Mouse (Mus musculus): Measurements from ENCODE around the gene Arpp21. TPM values are rescaled to one million over a fixed set of nuclear protein-coding genes. Genes with fewer than 3 reads are reported as not detected.

Arpp21 gene
- total and polyA plus RNA-seq, 3 experiments = 0.71 TPM; not detected in 2

GRCm38 (mm10) chr9:112215030-112215806 is 20.5 kb downstream of the Arpp21 start:
- Histone ChIP-seq H3K4me3 (ENCODE audit: low read depth, low read length) (no peak overlapping the region), H3K27me3 (ENCODE audit: insufficient read depth, low read length) (no peaks in the 10 kb centered on the region), H3K36me3 (replicated peaks) (no peaks in the 10 kb centered on the region), H3K9me3 (replicated peaks) (peaks cover 34% of the 10 kb centered on the region), H3K4me1 (ENCODE audit: insufficient read depth, low read depth, low read length) (no peaks in the 10 kb centered on the region)
- TF ChIP-seq CTCF (IDR thresholded peaks at IDR 0.05; ENCODE audit: low read depth, low read length) = no peak
- TF ChIP-seq TAL1 (conservative IDR thresholded peaks at IDR 0.05; ENCODE audit: low read depth, low read length) = no peak
- no peak for TF ChIP-seq POLR2AphosphoS5 (IDR thresholded peaks at IDR 0.05; ENCODE audit: insufficient replicate concordance, low read depth, low read length)
- no peak for TF ChIP-seq GATA2 (IDR thresholded peaks at IDR 0.05; ENCODE audit: borderline replicate concordance, low read depth, low read length)
- TF ChIP-seq GATA1 (IDR thresholded peaks at IDR 0.05; ENCODE audit: borderline replicate concordance, low read length) = no peak
- DNase-seq (ENCODE audit: low spot score) = no peak
- ATAC-seq (ENCODE audit: extremely low read depth, insufficient number of reproducible peaks, low FRiP score, poor library complexity, severe bottlenecking) = no peak

GRCm38 (mm10) chr9:112213411-112214255 is 22.1 kb downstream of the Arpp21 start:
- no peak overlapping the region for H3K4me3 ChIP-seq (ENCODE audit: low read depth, low read length)
- ATAC-seq (ENCODE audit: extremely low read depth, insufficient number of reproducible peaks, low FRiP score, poor library complexity, severe bottlenecking) (no peak), DNase-seq (ENCODE audit: low spot score) (no peak)
- no peaks in the 10 kb centered on the region for H3K4me1 ChIP-seq (ENCODE audit: insufficient read depth, low read depth, low read length)
- no peaks in the 10 kb centered on the region for H3K27me3 ChIP-seq (ENCODE audit: insufficient read depth, low read length)
- H3K36me3 ChIP-seq (replicated peaks) = no peaks in the 10 kb centered on the region
- TF ChIP-seq TAL1 (conservative IDR thresholded peaks at IDR 0.05; ENCODE audit: low read depth, low read length) (no peak), GATA1 (IDR thresholded peaks at IDR 0.05; ENCODE audit: borderline replicate concordance, low read length) (no peak), GATA2 (IDR thresholded peaks at IDR 0.05; ENCODE audit: borderline replicate concordance, low read depth, low read length) (no peak), CTCF (IDR thresholded peaks at IDR 0.05; ENCODE audit: low read depth, low read length) (no peak), POLR2AphosphoS5 (IDR thresholded peaks at IDR 0.05; ENCODE audit: insufficient replicate concordance, low read depth, low read length) (no peak)
- peaks cover 44% of the 10 kb centered on the region for H3K9me3 ChIP-seq (replicated peaks)

- Histone ChIP-seq H3K4me1 (ENCODE audit: insufficient read depth, low read depth, low read length) (no peaks in the 10 kb centered on the region), H3K4me3 (ENCODE audit: low read depth, low read length) (no peak overlapping the region), H3K36me3 (replicated peaks) (no peaks in the 10 kb centered on the region), H3K27me3 (ENCODE audit: insufficient read depth, low read length) (no peaks in the 10 kb centered on the region), H3K9me3 (replicated peaks) (peaks cover 51% of the 10 kb centered on the region)
- TF ChIP-seq TAL1 (conservative IDR thresholded peaks at IDR 0.05; ENCODE audit: low read depth, low read length) (no peak), POLR2AphosphoS5 (IDR thresholded peaks at IDR 0.05; ENCODE audit: insufficient replicate concordance, low read depth, low read length) (no peak), CTCF (IDR thresholded peaks at IDR 0.05; ENCODE audit: low read depth, low read length) (no peak), GATA2 (IDR thresholded peaks at IDR 0.05; ENCODE audit: borderline replicate concordance, low read depth, low read length) (no peak), GATA1 (IDR thresholded peaks at IDR 0.05; ENCODE audit: borderline replicate concordance, low read length) (no peak)
- ATAC-seq (ENCODE audit: extremely low read depth, insufficient number of reproducible peaks, low FRiP score, poor library complexity, severe bottlenecking) (no peak), DNase-seq (ENCODE audit: low spot score) (no peak)
These were observed 25.9 kb downstream of the Arpp21 start for GRCm38 (mm10) chr9:112209803-112210202.

GRCm38 (mm10) chr9:112207767-112208166 is 28.0 kb downstream of the Arpp21 start:
- Histone ChIP-seq H3K27me3 (ENCODE audit: insufficient read depth, low read length) (no peaks in the 10 kb centered on the region), H3K9me3 (replicated peaks) (peaks cover 45% of the 10 kb centered on the region), H3K36me3 (replicated peaks) (no peaks in the 10 kb centered on the region), H3K4me1 (ENCODE audit: insufficient read depth, low read depth, low read length) (no peaks in the 10 kb centered on the region), H3K4me3 (ENCODE audit: low read depth, low read length) (no peak overlapping the region)
- DNase-seq (ENCODE audit: low spot score) (no peak), ATAC-seq (ENCODE audit: extremely low read depth, insufficient number of reproducible peaks, low FRiP score, poor library complexity, severe bottlenecking) (no peak)
- TF ChIP-seq TAL1 (conservative IDR thresholded peaks at IDR 0.05; ENCODE audit: low read depth, low read length) = no peak
- no peak for TF ChIP-seq GATA1 (IDR thresholded peaks at IDR 0.05; ENCODE audit: borderline replicate concordance, low read length)
- TF ChIP-seq GATA2 (IDR thresholded peaks at IDR 0.05; ENCODE audit: borderline replicate concordance, low read depth, low read length) = no peak
- TF ChIP-seq POLR2AphosphoS5 (IDR thresholded peaks at IDR 0.05; ENCODE audit: insufficient replicate concordance, low read depth, low read length) = no peak
- TF ChIP-seq CTCF (IDR thresholded peaks at IDR 0.05; ENCODE audit: low read depth, low read length) = no peak

DNA sequence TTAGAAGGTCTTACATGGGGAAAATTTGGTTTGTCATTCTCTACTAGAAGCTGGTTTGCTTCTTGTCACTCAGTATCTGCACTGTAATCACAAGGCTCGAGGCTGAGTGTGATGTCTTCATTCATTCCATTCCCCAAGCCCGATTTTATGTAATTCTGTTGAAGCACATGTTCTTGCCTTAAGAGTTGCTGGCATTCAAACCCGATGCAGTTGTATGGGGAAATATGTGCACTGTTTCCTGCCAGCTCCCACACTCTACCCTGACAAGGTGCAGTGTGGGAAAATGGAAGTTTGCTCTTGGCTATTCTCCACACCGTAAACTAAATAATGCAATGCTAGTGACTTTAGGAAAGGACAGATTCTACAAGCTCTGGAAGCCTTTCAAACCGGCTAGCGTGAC is 37.4 kb downstream of the Arpp21 start:
- DNase-seq (ENCODE audit: low spot score) (no peak), ATAC-seq (ENCODE audit: extremely low read depth, insufficient number of reproducible peaks, low FRiP score, poor library complexity, severe bottlenecking) (no peak)
- H3K27me3 ChIP-seq (ENCODE audit: insufficient read depth, low read length) = no peaks in the 10 kb centered on the region
- TF ChIP-seq GATA2 (IDR thresholded peaks at IDR 0.05; ENCODE audit: borderline replicate concordance, low read depth, low read length) = no peak
- no peaks in the 10 kb centered on the region for H3K4me1 ChIP-seq (ENCODE audit: insufficient read depth, low read depth, low read length)
- peaks cover 35% of the 10 kb centered on the region for H3K9me3 ChIP-seq (replicated peaks)
- no peak overlapping the region for H3K4me3 ChIP-seq (ENCODE audit: low read depth, low read length)
- H3K36me3 ChIP-seq (replicated peaks) = no peaks in the 10 kb centered on the region

DNA sequence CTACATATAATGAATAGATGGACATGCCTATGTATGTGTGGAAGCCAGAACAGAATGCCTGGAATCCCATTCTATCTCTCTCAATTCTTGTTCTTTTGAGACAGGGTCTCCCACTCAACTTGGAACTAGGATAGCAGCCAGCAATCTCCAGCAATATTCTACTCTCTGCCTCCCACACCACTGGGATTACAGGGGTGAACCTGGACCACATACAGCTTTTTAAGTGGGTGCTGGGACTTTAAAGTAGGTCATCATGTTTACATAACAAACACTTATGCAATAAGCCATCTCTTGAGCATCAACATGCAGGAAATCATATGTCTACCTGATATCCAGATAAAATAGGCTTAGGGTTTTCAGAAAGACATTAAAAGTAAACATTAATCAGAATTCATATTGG is 41.7 kb downstream of the Arpp21 start:
- DNase-seq (ENCODE audit: low spot score) (no peak), ATAC-seq (ENCODE audit: extremely low read depth, insufficient number of reproducible peaks, low FRiP score, poor library complexity, severe bottlenecking) (no peak)
- peaks cover 36% of the 10 kb centered on the region for H3K9me3 ChIP-seq (replicated peaks)
- no peak overlapping the region for H3K4me3 ChIP-seq (ENCODE audit: low read depth, low read length)
- no peak for TF ChIP-seq CTCF (IDR thresholded peaks at IDR 0.05; ENCODE audit: low read depth, low read length)
- no peak for TF ChIP-seq GATA2 (IDR thresholded peaks at IDR 0.05; ENCODE audit: borderline replicate concordance, low read depth, low read length)
- TF ChIP-seq GATA1 (IDR thresholded peaks at IDR 0.05; ENCODE audit: borderline replicate concordance, low read length) = no peak
- no peak for TF ChIP-seq POLR2AphosphoS5 (IDR thresholded peaks at IDR 0.05; ENCODE audit: insufficient replicate concordance, low read depth, low read length)
- TF ChIP-seq TAL1 (conservative IDR thresholded peaks at IDR 0.05; ENCODE audit: low read depth, low read length) = no peak
- no peaks in the 10 kb centered on the region for H3K27me3 ChIP-seq (ENCODE audit: insufficient read depth, low read length)
- no peaks in the 10 kb centered on the region for H3K36me3 ChIP-seq (replicated peaks)
- H3K4me1 ChIP-seq (ENCODE audit: insufficient read depth, low read depth, low read length) = no peaks in the 10 kb centered on the region

Measured in G1E (cell line).